Mouse (Mus musculus) liver, embryonic 14.5 days (tissue): Measurements from ENCODE around the gene Necap1.

Experiments
- CTCF ChIP-seq: IDR thresholded peaks from 2 replicates; pipeline ENCODE4 v1.5.1; 2016; ENCODE audit warnings: antibody characterized with exemption, low read depth, control low read depth
- EP300 ChIP-seq: IDR thresholded peaks from 2 replicates; pipeline ENCODE4 v1.6.1; 2016; ENCODE audit warnings: antibody characterized with exemption, low read depth

DNA sequence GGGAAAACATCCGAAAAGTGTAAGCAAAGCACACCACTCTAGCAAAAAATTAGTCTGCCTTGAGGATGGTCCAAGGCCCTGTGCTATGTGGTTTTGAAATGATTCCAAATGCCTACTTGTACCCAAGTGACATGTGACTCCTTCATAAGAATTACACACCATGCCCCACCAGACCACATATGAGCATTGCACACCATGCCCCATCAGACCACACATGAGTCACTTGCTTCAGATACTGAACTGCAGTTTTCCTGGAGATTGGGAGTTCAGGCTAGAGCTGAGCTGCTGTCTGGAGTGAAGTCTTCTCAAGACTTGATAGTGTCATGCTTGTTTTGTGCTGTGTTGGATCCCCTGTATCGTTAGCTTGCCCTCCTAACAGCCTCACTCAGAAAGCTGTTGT lies 15.3 kb downstream of the Necap1 start:
- TF ChIP-seq EP300 (no peak), CTCF (no peak)
